ENCODE assay signal across 8 mouse cellular contexts in genomic region chr2:33717821-33718351, GRCm38 (mm10).
A peak's percentile ranks its signal among the peaks of the same experiment; 100 is the strongest.
DNase-seq lines count a peak whose midpoint lies in the region; ATAC-seq and TF ChIP-seq lines count a peak whose summit lies in the region.

No protein-coding gene starts in this region.

- TF ChIP-seq CTCF in heart, adult 2 months (IDR thresholded peaks at IDR 0.05), result no peak
- no peak for TF ChIP-seq CTCF in testis, adult 2 months (IDR thresholded peaks at IDR 0.05; ENCODE audit: control insufficient read depth, insufficient read depth, insufficient replicate concordance, low read depth, low read length)
- TF ChIP-seq CTCF in stomach, postnatal 0 days (IDR thresholded peaks at IDR 0.05; ENCODE audit: low read depth), result no peak

- peak overlapping the region; percentile 40 for H3K4me2 ChIP-seq in heart, embryonic 12.5 days
- H3K4me2 ChIP-seq in limb, embryonic 11.5 days (ENCODE audit: low read depth, severe bottlenecking), result peak overlapping the region; percentile 58
- H3K4me2 ChIP-seq in stomach, postnatal 0 days (replicated peaks; ENCODE audit: low read depth), result peak overlapping the region; percentile 42

- no peak for ATAC-seq in heart, embryonic 12.5 days (ENCODE audit: insufficient number of reproducible peaks, low FRiP score)
- ATAC-seq in limb, embryonic 11.5 days (ENCODE audit: insufficient number of reproducible peaks, low FRiP score, low TSS enrichment, low read depth), result no peak
- no peak for ATAC-seq in stomach, postnatal 0 days (ENCODE audit: low FRiP score, low TSS enrichment)
- no peak for ATAC-seq in CD4-positive, CD25-positive, alpha-beta regulatory T cell, adult 4 months
- ATAC-seq in frontal cortex, adult (ENCODE audit: low TSS enrichment), result no peak

- intact Hi-C loops in heart, adult 2 months (cut with DNase I), result no loop called here

- 22% methylated on average over 21 of the region's 21 CpGs for WGBS in heart, embryonic 12.5 days
- 23% methylated on average over 21 of the region's 21 CpGs for WGBS in heart, adult 2 months
- WGBS in limb, embryonic 11.5 days, result 5% methylated on average over 21 of the region's 21 CpGs
- WGBS in stomach, postnatal 0 days, result 17% methylated on average over 21 of the region's 21 CpGs

- no peak overlapping the region for H3K4me3 ChIP-seq in heart, embryonic 12.5 days
- no peak overlapping the region for H3K4me3 ChIP-seq in heart, adult 2 months
- H3K4me3 ChIP-seq in testis, adult 2 months (ENCODE audit: control insufficient read depth, low read depth, low read length), result peak overlapping the region; percentile 14
- peak overlapping the region; percentile 43 for H3K4me3 ChIP-seq in limb, embryonic 11.5 days (ENCODE audit: low read depth, low read length)
- H3K4me3 ChIP-seq in stomach, postnatal 0 days (ENCODE audit: low read depth, low read length), result no peak overlapping the region

- no peak for TF ChIP-seq EP300 in heart, adult 2 months (IDR thresholded peaks at IDR 0.05; ENCODE audit: insufficient read depth, low read depth, low read length)
- TF ChIP-seq EP300 in stomach, postnatal 0 days (optimal IDR thresholded peaks at IDR 0.05), result no peak

- no peak overlapping the region for H3K27ac ChIP-seq in heart, embryonic 12.5 days (ENCODE audit: poor library complexity, severe bottlenecking)
- no peak overlapping the region for H3K27ac ChIP-seq in heart, adult 2 months
- no peak overlapping the region for H3K27ac ChIP-seq in testis, adult 2 months (ENCODE audit: control insufficient read depth, insufficient read depth, low read depth, low read length)
- H3K27ac ChIP-seq in limb, embryonic 11.5 days (replicated peaks; ENCODE audit: low read depth, low read length), result peak overlapping the region; percentile 97
- no peak overlapping the region for H3K27ac ChIP-seq in stomach, postnatal 0 days (replicated peaks)

- H3K4me1 ChIP-seq in heart, embryonic 12.5 days (replicated peaks), result peaks cover 37% of the 10 kb centered on the region
- H3K4me1 ChIP-seq in heart, adult 2 months (ENCODE audit: control insufficient read depth, insufficient read depth, low read length), result no peaks in the 10 kb centered on the region
- peaks cover 4% of the 10 kb centered on the region; the same call in 1 of the 2 replicates for H3K4me1 ChIP-seq in testis, adult 2 months (ENCODE audit: control insufficient read depth, insufficient read depth, low read length)
- H3K4me1 ChIP-seq in limb, embryonic 11.5 days (ENCODE audit: control insufficient read depth, insufficient read depth, low read length), result peaks cover 67% of the 10 kb centered on the region
- H3K4me1 ChIP-seq in stomach, postnatal 0 days (replicated peaks; ENCODE audit: control insufficient read depth, insufficient read depth), result no peaks in the 10 kb centered on the region

- H3K36me3 ChIP-seq in heart, embryonic 12.5 days, result no peaks in the 10 kb centered on the region
- H3K36me3 ChIP-seq in heart, adult 2 months (ENCODE audit: control insufficient read depth, insufficient read depth, low read length), result no peaks in the 10 kb centered on the region
- no peaks in the 10 kb centered on the region for H3K36me3 ChIP-seq in testis, adult 2 months (ENCODE audit: control insufficient read depth, insufficient read depth, low read length)
- no peaks in the 10 kb centered on the region for H3K36me3 ChIP-seq in limb, embryonic 11.5 days (ENCODE audit: control insufficient read depth, insufficient read depth, low read length)
- no peaks in the 10 kb centered on the region for H3K36me3 ChIP-seq in stomach, postnatal 0 days (ENCODE audit: control insufficient read depth, insufficient read depth, low read length)

- TF ChIP-seq POLR2A in heart, adult 2 months (IDR thresholded peaks at IDR 0.05; ENCODE audit: insufficient read depth, low read depth, low read length), result no peak
- TF ChIP-seq POLR2A in testis, adult 2 months (IDR thresholded peaks at IDR 0.05; ENCODE audit: control insufficient read depth, low read depth, low read length), result no peak

- no peaks in the 10 kb centered on the region for H3K79me2 ChIP-seq in heart, adult 2 months (replicated peaks; ENCODE audit: control insufficient read depth, insufficient read depth, low read length)

- no peak overlapping the region for H3K9ac ChIP-seq in heart, embryonic 12.5 days
- H3K9ac ChIP-seq in heart, adult 2 months (ENCODE audit: low read depth, low read length), result no peak overlapping the region
- H3K9ac ChIP-seq in limb, embryonic 11.5 days (ENCODE audit: low read length), result peak overlapping the region; percentile 90
- no peak overlapping the region for H3K9ac ChIP-seq in stomach, postnatal 0 days (ENCODE audit: low read length)

- peaks cover 48% of the 10 kb centered on the region for H3K27me3 ChIP-seq in heart, embryonic 12.5 days (replicated peaks)
- H3K27me3 ChIP-seq in heart, adult 2 months (ENCODE audit: control insufficient read depth, insufficient read depth, low read length), result 0 out of 2 replicates have a peak, but pooled peaks cover 5% of the 10 kb centered on the region
- no peaks in the 10 kb centered on the region for H3K27me3 ChIP-seq in testis, adult 2 months (ENCODE audit: control insufficient read depth, insufficient read depth, low read length)
- 0 out of 2 replicates have a peak, but pooled peaks cover 2% of the 10 kb centered on the region for H3K27me3 ChIP-seq in limb, embryonic 11.5 days (ENCODE audit: control insufficient read depth, insufficient read depth, low read length)
- no peaks in the 10 kb centered on the region; the same call in 1 of the 2 replicates for H3K27me3 ChIP-seq in stomach, postnatal 0 days (ENCODE audit: control insufficient read depth, insufficient read depth, low read length)

- DNase-seq in heart, adult 2 months, result no peak
- no peak for DNase-seq in testis, postnatal 10 days (ENCODE audit: low spot score)
- peak; percentile 70 for DNase-seq in limb, embryonic 11.5 days (ENCODE audit: low spot score)
- no peak for DNase-seq in stomach, postnatal 0 days (ENCODE audit: low spot score)

- H3K9me3 ChIP-seq in heart, embryonic 12.5 days (replicated peaks), result 0 out of 2 replicates have a peak, but pooled peaks cover 4% of the 10 kb centered on the region
- no peaks in the 10 kb centered on the region for H3K9me3 ChIP-seq in limb, embryonic 11.5 days (ENCODE audit: control insufficient read depth, low read length)
- H3K9me3 ChIP-seq in stomach, postnatal 0 days (ENCODE audit: control insufficient read depth, low read length), result no peaks in the 10 kb centered on the region

Comparison
In these comparisons a context has a peak if more than half of its experiments do, and no peak if none do; other contexts are left out.
1. H3K4me3 ChIP-seq: peak in testis, adult 2 months (single experiment) and limb, embryonic 11.5 days (single experiment); none in heart, embryonic 12.5 days (single experiment), heart, adult 2 months (single experiment) and stomach, postnatal 0 days (single experiment).
2. Peak in every context shown above with its lines, with median percentiles within 50 percentile points of each other: H3K4me2 ChIP-seq.